Mouse (Mus musculus): ENCODE data around the gene Tll1.

- TF ChIP-seq CTCF (conservative IDR thresholded peaks at IDR 0.05; ENCODE audit: low read length): no peak
- no peak for TF ChIP-seq NANOG (IDR thresholded peaks at IDR 0.05; ENCODE audit: borderline replicate concordance, low read length)
Observed at GRCm38 (mm10) chr8:64187881-64188280, 18.2 kb downstream of the Tll1 start.

Data from E14TG2a.4 (cell line).